Mouse (Mus musculus): ENCODE results near the gene Tmigd1. TPM values are rescaled to one million over a fixed set of nuclear protein-coding genes. Genes with fewer than 3 reads are reported as not detected.

Tmigd1 gene
- polyA plus RNA-seq, 2 experiments: 0.09 to 0.36 TPM

DNA sequence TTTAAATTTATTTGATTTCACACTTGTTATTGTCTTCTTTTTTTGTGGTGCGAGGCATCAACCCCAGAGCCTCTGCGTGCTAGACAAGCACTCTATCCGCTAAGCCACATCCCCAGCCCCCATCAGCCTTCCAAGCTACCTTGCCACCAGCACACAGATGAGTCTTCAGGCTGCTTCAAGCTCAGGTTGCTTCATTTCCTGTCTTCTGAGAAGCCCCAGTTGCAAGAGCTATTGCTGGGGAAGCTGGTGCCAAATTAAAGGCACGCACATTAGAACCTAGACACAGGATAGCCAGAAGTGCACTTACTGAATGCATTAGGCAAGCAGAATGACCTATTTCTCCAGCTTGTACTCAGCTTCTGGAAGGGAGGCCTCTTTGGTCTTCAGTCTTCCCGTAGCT, 22.1 kb upstream of the Tmigd1 start:
- Histone ChIP-seq H3K27me3 (ENCODE audit: control insufficient read depth, insufficient read depth, low read length) (no peaks in the 10 kb centered on the region), H3K36me3 (ENCODE audit: control insufficient read depth, insufficient read depth, low read length) (no peaks in the 10 kb centered on the region), H3K4me1 (ENCODE audit: control insufficient read depth, insufficient read depth, low read length) (no peaks in the 10 kb centered on the region), H3K27ac (replicated peaks; ENCODE audit: low read depth, low read length) (no peak overlapping the region), H3K4me3 (replicated peaks; ENCODE audit: low read length) (no peak overlapping the region), H3K9ac (ENCODE audit: low read depth, low read length, severe bottlenecking) (no peak overlapping the region), H3K9me3 (ENCODE audit: control insufficient read depth, low read length) (no peaks in the 10 kb centered on the region), H3K4me2 (replicated peaks; ENCODE audit: low read depth, low read length, severe bottlenecking) (no peak overlapping the region)
- TF ChIP-seq POLR2A (IDR thresholded peaks at IDR 0.05; ENCODE audit: borderline replicate concordance, extremely low read depth, insufficient read depth, insufficient read length): no peak
- no peak for ATAC-seq (ENCODE audit: low FRiP score, low read depth)
- no peak for DNase-seq (ENCODE audit: low spot score)
- 81% methylated on average over 5 of the region's 5 CpGs for WGBS

DNA sequence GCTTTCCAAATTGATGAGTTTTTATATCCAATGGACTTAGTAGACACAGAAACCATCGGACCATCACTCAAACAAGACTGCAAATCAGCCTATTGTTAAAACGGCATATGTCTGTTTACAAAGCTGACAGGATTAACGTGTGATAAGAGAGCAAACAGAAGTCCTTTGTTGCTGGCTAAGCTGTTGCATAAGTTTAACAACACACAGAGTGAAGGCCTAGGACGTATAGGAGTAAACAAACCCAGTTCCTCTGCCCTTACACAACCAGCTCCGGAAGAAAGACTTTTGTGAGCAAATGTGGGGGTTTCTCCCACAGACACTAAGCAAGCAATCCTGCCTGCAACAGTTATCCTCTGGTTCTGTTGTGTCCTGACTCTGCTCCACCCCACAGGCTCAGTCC, 17.5 kb upstream of the Tmigd1 start:
- no peaks in the 10 kb centered on the region for H3K4me1 ChIP-seq (ENCODE audit: control insufficient read depth, insufficient read depth, low read length)
- no peaks in the 10 kb centered on the region for H3K27me3 ChIP-seq (ENCODE audit: control insufficient read depth, insufficient read depth, low read length)
- 59% methylated on average over 5 of the region's 5 CpGs for WGBS
- DNase-seq (ENCODE audit: low spot score) (no peak), ATAC-seq (ENCODE audit: low FRiP score, low read depth) (no peak)
- no peak overlapping the region for H3K27ac ChIP-seq (replicated peaks; ENCODE audit: low read depth, low read length)
- no peaks in the 10 kb centered on the region for H3K36me3 ChIP-seq (ENCODE audit: control insufficient read depth, insufficient read depth, low read length)
- no peaks in the 10 kb centered on the region for H3K9me3 ChIP-seq (ENCODE audit: control insufficient read depth, low read length)
- TF ChIP-seq POLR2A (IDR thresholded peaks at IDR 0.05; ENCODE audit: borderline replicate concordance, extremely low read depth, insufficient read depth, insufficient read length): no peak
- H3K9ac ChIP-seq (ENCODE audit: low read depth, low read length, severe bottlenecking): no peak overlapping the region
- no peak overlapping the region for H3K4me3 ChIP-seq (replicated peaks; ENCODE audit: low read length)
- H3K4me2 ChIP-seq (replicated peaks; ENCODE audit: low read depth, low read length, severe bottlenecking): no peak overlapping the region

DNA sequence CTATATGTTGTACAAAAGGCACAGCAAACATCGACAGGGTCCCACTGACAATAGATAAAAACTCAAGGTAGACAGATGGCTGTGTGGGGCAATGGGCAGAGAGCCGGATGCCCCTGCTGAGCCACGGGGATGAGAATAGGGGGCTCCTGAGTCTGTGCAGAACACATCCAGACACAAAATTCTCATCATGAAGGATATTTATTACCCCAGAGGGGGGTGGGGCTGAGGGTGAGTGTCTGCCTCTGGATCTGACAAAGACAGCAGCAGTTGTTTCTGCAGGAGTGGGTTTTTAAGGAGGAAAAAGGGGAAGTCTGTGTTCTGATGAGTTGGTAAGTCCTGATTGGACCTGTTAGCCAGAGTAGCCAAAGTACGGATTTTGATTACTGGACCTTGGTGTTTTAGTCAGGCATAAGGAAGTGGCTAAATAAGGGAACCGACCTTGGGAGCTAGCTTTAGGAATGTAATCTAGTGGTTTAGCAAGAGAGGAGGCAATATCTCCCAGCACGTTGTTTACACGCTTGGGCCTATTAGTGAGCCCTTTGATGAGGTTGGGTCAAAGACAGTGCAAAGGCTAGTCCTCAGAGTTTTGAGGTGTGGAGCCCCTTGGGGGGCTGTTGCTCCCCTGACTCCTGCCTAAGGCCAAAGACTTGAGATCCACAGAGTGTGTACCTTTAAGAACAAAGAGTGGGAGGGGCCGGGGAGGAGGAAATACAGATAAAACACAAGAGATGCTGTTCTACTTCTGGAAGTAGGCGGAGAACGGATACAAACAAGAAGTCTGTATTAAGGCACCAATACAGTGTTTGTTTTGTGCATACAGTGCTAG, 12.4 kb upstream of the Tmigd1 start:
- Histone ChIP-seq H3K9me3 (ENCODE audit: control insufficient read depth, low read length) (no peaks in the 10 kb centered on the region), H3K4me3 (replicated peaks; ENCODE audit: low read length) (no peak overlapping the region), H3K27me3 (ENCODE audit: control insufficient read depth, insufficient read depth, low read length) (no peaks in the 10 kb centered on the region), H3K36me3 (ENCODE audit: control insufficient read depth, insufficient read depth, low read length) (no peaks in the 10 kb centered on the region), H3K4me1 (ENCODE audit: control insufficient read depth, insufficient read depth, low read length) (peaks cover 7% of the 10 kb centered on the region), H3K27ac (replicated peaks; ENCODE audit: low read depth, low read length) (no peak overlapping the region), H3K9ac (ENCODE audit: low read depth, low read length, severe bottlenecking) (no peak overlapping the region), H3K4me2 (replicated peaks; ENCODE audit: low read depth, low read length, severe bottlenecking) (no peak overlapping the region)
- ATAC-seq (ENCODE audit: low FRiP score, low read depth): no peak
- WGBS: 52% methylated on average over 10 of the region's 10 CpGs
- no peak for TF ChIP-seq POLR2A (IDR thresholded peaks at IDR 0.05; ENCODE audit: borderline replicate concordance, extremely low read depth, insufficient read depth, insufficient read length)
- no peak for DNase-seq (ENCODE audit: low spot score)

DNA sequence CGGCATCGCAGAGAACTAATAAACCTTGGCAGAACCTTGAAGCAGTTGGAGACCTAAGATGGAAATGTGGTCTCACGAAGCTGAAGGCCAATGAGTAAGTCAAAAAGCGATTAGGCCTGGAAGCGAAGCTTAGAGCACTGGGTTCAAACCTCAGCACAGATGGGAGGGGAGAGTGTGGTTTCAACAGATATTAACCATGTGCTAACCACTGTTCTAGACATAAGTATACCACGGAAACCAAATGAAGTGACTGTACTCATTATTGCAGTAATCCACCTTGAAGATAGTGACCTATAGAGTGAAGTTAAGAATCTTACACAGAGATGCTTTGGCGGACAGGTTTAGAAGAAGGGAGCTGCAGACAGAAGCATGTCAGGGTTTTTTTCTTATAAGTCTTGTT, 10.8 kb upstream of the Tmigd1 start:
- DNase-seq (ENCODE audit: low spot score) (no peak), ATAC-seq (ENCODE audit: low FRiP score, low read depth) (no peak)
- H3K9me3 ChIP-seq (ENCODE audit: control insufficient read depth, low read length): no peaks in the 10 kb centered on the region
- TF ChIP-seq POLR2A (IDR thresholded peaks at IDR 0.05; ENCODE audit: borderline replicate concordance, extremely low read depth, insufficient read depth, insufficient read length): no peak
- H3K36me3 ChIP-seq (ENCODE audit: control insufficient read depth, insufficient read depth, low read length): no peaks in the 10 kb centered on the region
- no peak overlapping the region for H3K9ac ChIP-seq (ENCODE audit: low read depth, low read length, severe bottlenecking)
- no peak overlapping the region for H3K4me3 ChIP-seq (replicated peaks; ENCODE audit: low read length)
- no peaks in the 10 kb centered on the region for H3K27me3 ChIP-seq (ENCODE audit: control insufficient read depth, insufficient read depth, low read length)
- H3K4me1 ChIP-seq (ENCODE audit: control insufficient read depth, insufficient read depth, low read length): peaks cover 7% of the 10 kb centered on the region
- H3K27ac ChIP-seq (replicated peaks; ENCODE audit: low read depth, low read length): no peak overlapping the region
- WGBS: 89% methylated on average over 7 of the region's 7 CpGs
- H3K4me2 ChIP-seq (replicated peaks; ENCODE audit: low read depth, low read length, severe bottlenecking): no peak overlapping the region

DNA sequence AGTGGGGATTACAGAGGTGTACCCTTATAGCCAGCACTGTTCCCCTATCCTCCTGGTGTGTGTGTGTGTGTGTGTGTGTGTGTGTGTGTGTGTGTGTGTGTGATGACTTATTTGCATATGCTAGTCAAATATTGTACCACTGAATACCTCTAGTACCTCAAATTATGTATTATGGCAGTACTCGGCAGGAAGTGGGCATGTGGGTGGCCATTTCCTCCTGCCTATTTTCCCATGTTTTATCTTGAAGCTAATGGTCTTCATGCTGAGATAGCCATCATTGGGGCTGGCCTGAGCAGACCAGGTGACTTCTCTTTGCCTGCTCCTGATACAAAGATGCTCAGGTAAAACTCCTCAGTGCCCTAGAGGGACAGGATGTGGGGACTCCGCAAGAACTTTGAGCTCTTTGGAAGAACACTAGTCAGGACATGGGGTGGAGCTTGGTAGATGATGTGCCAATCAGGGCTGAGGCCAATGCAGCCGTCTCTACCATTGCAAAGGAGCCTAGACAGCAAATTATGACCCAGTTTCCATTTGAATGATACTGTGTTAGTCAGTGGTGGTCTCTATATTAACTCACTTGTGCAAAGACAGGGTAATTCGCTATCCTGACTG, 10.1 kb upstream of the Tmigd1 start:
- no peak for TF ChIP-seq POLR2A (IDR thresholded peaks at IDR 0.05; ENCODE audit: borderline replicate concordance, extremely low read depth, insufficient read depth, insufficient read length)
- H3K4me2 ChIP-seq (replicated peaks; ENCODE audit: low read depth, low read length, severe bottlenecking): no peak overlapping the region
- H3K9ac ChIP-seq (ENCODE audit: low read depth, low read length, severe bottlenecking): no peak overlapping the region
- no peaks in the 10 kb centered on the region for H3K27me3 ChIP-seq (ENCODE audit: control insufficient read depth, insufficient read depth, low read length)
- DNase-seq (ENCODE audit: low spot score): no peak
- no peak for ATAC-seq (ENCODE audit: low FRiP score, low read depth)
- no peaks in the 10 kb centered on the region for H3K9me3 ChIP-seq (ENCODE audit: control insufficient read depth, low read length)
- no peaks in the 10 kb centered on the region for H3K36me3 ChIP-seq (ENCODE audit: control insufficient read depth, insufficient read depth, low read length)
- no peak overlapping the region for H3K4me3 ChIP-seq (replicated peaks; ENCODE audit: low read length)
- peaks cover 7% of the 10 kb centered on the region for H3K4me1 ChIP-seq (ENCODE audit: control insufficient read depth, insufficient read depth, low read length)
- WGBS: 73% methylated on average over 4 of the region's 4 CpGs
- no peak overlapping the region for H3K27ac ChIP-seq (replicated peaks; ENCODE audit: low read depth, low read length)

Data from limb, embryonic 14.5 days (tissue).